Mouse (Mus musculus): ENCODE results near the gene Cntn3. TPM values are rescaled to one million over a fixed set of nuclear protein-coding genes. Genes with fewer than 3 reads are reported as not detected.
"Not testable (repeated sequence)": the region's sequence is repeated elsewhere in the genome, so short reads cannot be mapped to it uniquely, and the experiment has no call there.

Cntn3 gene
- total RNA-seq (2021), result under 1 TPM; 0.32 to 0.33 TPM
- long read RNA-seq, experiment 1, result 0 reads
- long read RNA-seq, experiment 2, result 0 reads

DNA sequence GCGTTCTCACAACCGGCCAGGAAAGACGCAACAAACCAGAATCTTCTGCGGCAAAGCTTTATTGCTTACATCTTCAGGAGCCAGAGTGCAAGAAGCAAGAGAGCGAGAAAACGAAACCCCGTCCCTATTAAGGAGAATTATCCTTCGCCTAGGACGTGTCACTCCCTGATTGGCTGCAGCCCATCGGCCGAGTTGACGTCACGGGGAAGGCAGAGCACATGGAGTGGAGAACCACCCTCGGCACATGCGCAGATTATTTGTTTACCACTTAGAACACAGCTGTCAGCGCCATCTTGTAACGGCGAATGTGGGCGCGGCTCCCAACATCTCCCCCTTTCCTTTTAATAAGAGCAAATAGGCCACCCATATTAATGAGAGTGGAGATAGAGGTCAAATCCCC lies at the start of gene Cntn3:
Gene Cntn3, minus strand, starts transcription at position 101 of the 400 bp plus-strand sequence.
- DNase-seq, result not testable (repeated sequence)

DNA sequence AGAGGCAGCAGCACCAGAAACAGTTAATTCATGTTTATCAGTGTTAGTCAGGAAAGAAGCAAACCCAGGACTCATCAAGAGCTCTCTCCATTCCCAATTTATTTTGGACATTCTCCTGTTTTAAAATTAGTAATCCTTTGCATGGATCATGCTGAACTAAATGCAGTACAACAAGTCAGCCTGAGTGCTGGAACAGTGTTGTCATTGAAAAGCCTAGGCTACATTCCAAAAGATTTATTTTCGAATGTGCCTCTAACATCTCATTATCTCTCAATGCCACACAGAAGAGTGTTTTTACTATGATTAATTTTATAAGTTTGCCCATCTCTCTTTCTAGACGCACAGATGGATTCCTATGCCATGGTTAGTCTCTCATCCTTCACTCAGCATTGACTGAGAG lies 27.9 kb upstream of the Cntn3 start:
- no peak for DNase-seq

DNA sequence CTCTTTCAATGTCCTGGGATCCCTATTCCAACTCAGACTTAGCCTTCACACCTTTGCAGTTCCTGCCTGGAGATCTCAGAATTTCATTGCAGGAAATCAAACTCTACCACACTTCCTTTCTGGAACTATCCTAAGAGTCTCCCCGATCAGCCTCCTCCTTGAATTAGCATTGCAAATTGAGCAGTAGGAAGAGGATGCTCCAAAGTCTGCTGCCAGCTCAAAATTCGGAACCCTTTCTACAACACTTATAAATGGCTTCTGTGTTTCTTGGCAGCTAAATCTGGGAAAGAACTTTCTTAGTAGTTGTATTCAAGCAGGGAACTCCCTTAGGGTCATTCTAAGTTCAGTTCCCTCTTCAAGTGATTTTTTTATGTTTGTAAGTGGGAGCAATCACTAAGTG lies 24.9 kb upstream of the Cntn3 start:
- no peak for DNase-seq

DNA sequence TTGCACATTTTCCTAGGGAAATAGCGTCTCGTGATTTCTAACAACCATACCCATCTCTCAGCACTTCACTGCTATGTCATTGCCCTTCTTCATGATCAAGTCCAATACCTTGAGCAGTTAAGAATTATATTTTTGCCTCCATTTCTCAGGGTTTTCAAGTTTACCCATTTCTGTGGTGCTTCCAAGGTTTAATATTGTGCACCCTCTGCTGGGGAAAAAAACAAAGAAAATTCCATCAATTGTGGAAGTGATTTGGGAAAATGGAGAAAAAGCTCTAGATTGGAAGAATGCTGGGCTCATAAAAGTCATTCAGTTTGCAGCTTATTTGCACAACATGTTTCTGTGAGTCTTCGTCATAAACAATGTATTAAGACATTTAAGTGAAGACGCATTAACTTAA lies 17.2 kb upstream of the Cntn3 start:
- DNase-seq, result no peak

DNA sequence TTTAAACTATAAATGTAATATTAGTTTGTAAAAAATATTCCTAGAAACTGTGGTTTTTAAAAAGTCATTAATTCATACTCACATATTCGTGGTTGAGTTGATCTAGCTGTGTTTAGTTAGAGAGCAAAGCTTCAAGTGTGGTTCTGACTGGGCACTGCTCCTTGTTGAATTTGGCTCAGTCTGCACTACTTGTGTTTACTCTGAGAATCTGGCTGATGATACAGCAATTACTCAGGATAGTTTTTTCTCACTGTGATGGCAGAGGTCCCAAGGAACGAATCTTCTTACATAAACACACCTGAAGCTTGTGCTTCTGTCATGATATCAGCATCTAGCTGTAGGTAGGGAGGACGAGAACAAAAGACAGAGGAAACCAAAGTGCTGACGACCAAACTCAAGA lies 16.4 kb upstream of the Cntn3 start:
- no peak for DNase-seq

DNA sequence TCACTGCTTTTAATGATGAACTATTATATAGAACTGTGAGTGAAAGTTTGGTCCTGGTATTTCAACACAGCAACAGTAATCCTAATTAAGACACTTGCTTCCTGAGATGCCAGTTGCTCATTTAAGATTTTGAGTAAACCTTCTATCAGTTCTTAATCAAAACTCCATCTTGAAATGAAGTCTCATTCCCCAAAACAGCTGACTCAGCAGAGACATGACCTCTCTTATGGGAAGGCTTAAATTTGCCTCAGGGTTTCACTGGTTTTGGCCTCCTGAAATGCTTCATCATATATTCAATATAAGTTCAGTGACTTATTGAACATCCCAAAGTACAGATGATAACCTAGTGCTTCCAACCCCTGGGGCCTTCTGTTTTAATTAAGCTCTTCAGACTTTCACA lies 13.2 kb upstream of the Cntn3 start:
- DNase-seq, result no peak

DNA sequence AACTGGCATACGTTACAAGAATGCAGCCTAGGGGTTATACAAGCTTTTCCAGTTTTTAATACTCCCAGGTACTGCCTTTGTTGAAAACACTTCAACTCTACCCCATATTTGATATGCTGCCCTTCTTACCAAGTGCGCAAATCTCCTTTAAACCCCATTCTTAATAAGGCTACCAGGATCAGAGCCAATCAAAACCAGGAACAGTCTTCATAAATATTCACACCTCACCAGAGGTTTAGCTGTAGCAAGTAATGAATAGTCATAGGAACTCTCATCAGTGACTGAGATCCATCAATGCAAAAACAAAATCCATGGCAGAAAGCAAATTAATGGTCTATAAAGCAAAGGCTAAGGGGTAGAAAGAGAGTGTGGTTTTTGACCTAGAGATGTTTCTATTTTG lies 10.7 kb upstream of the Cntn3 start:
- no peak for DNase-seq

DNA sequence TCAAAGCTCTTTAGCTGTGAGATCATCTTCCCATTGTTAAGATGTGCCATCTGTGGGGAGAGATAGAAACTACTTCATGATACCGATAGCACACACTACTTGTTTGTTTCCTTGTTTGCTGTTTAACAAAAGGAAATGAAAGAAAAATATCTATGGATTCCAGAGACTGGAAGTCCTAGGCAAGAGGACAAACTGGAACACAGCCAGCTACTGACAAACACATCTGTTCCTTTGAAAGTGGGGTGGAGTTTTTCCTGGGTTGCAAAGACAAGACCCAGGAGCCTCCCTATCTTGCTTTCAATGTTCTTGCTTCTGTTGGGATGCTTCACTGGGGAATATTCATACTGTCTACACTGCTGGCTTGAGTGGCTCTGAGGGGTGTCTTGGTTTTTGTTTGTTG lies 5.4 kb downstream of the Cntn3 start:
- no peak for DNase-seq

DNA sequence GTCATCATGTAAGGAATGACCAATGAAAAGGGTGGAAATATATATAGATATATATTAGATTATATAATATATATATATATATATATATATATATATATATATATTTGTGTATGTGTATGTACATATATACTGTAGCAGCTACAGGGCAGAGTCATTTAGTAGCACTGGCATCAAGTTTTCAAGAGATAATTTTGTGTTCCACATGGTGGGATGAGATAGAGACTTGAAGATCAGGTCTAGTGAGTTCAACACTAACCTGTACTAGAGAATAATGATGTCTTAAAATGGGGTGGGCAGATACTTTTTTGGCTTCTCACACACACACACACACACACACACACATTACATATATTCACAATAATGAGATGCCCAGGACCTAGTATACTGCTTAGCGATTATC lies 7.7 kb downstream of the Cntn3 start:
- DNase-seq, result no peak

DNA sequence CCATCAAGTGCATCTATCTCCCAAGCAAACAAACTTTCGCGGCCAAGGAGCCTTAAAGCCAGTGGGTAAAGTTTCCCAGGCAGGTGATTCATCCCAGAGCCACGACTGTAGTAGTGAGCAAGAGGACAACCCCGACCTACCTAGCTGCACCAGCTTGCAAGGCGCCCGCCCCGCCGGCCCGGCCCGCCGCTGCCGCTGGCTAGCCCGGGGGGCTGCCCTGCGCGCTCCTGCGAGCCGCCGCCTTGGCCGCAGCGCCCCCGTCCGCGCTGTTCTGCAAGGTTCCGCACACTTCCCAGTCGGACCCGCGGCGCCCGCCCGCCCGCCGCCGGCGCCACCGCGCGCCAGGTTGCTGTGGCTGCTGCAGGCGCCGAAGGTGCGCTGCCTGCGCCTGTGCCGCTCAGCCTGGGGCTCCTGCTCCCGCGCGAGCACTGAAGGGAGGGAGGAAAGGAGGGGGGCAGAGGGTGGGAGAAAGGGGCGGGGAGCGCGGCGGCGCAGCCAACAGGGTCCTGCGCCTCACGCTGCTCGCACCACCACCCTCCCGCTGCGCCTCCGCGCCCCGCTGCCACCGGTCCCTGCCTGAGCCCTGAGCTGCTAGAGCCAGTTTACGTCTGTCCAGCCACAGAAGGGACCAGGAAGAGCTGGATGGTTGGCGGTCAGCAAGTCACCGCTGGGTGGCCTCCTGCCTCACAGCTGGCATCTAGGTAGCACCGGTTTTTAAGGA lies 8.7 kb downstream of the Cntn3 start:
- peak; percentile 14 for DNase-seq

DNA sequence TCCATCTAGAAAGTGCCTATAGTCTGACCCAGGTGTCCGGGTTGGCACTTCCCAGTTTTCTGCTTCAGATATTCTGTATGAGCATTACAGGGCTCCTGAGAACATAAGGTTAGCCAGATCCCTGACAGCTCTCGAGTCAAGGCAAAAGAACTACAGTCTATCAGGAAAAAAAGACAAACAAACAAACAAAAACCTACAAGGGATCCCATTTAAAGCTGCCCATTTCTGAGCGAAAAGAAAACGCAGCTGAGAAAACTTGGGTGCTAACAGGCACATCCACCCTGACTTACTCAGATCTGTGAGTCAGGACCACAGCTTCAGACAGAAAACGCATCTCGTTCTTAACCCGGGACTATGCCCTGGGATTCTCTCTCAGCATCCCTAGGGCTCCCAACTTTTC lies 9.5 kb downstream of the Cntn3 start:
- no peak for DNase-seq

DNA sequence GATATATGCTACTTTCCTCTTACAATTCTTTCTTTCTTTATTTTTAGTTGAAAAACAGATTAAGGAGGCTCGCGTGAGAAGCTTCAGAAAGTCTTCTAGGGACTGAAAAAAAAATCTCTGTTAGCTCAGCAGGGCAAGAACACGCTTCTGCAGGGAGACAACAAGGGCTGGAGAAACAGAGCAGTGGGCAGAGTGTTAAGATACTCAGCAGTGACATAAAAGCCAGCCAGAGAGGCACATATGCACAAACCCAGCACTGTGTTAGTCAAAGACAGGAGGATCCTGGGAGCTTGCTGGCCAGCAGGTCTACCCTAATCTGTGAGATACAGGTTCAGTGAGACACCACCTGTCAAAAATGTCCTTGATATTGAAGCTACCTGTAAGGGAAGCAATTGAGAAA lies 15.4 kb downstream of the Cntn3 start:
- no peak for DNase-seq

DNA sequence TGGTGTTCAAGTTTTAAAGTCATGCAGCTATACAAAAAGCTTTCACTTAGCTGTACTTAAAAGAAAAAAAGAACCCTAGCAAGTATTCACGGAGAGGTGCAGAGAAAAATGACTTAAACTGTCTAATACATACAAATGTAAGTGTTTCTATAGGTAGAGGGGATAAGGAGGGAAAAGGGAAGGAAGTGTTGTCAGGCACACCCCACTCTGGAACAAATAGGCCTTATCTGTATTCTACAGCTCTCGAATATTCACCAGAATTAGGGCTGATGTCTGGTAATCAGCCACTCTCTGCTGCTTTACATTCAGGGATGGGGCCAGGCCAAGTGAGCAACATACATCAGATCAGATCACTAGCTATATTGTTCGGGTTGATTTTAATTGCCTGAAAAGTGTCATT lies 16.4 kb downstream of the Cntn3 start:
- no peak for DNase-seq

DNA sequence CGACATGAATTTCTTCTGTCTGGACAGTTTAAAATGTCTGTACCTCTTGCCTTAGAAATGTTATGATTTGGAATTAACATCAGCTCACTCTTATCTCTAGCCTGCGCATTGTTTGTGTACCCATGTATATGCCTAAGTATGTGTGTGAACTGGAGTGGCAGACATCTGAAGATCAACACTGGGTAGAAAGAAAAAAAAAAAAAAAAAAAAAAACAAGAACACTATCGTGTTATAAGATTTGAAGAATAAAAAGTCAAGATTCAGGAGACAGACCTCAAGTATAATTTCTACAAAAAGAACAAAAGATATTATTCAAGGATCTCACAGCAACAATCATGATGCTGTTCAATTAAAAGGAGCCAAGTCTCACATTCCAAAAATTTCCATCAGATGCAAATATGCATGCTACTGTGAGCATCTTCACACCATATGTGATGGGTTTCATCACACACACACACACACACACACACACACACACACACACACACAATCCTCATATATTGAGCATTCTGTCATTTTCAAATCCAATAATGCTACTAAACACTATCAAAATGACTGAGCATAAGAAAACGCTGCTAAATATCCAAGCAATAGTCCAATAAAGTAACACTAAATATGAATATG lies 17.0 kb downstream of the Cntn3 start:
- DNase-seq, result no peak

DNA sequence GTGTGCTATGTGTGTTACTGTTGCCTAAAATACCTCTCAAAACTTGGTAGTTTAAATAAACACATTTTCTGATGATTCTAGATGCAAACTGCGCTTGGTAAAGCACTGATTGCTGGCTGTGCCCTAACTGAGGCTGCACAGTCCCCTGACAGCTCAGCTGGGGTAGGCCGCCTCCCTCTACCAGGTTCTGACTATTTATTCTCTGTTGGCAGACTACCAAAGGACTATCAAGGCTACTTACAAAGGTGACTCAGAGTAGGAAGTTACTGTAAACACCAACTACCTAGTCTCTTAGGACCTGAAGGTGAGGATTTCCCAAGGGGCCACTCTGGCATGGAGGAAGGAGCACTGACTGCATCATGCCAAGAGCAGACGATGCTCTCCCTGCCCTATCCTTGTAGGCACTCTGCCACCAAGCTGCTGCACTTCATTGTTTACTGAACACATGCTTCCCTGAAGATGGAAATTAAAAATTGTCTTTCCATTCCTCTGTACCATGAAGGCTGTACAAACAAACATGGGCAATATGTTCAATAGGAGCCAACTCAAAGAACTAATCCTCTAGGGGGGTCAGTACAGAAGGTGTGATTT lies 17.7 kb downstream of the Cntn3 start:
- DNase-seq, result no peak

DNA sequence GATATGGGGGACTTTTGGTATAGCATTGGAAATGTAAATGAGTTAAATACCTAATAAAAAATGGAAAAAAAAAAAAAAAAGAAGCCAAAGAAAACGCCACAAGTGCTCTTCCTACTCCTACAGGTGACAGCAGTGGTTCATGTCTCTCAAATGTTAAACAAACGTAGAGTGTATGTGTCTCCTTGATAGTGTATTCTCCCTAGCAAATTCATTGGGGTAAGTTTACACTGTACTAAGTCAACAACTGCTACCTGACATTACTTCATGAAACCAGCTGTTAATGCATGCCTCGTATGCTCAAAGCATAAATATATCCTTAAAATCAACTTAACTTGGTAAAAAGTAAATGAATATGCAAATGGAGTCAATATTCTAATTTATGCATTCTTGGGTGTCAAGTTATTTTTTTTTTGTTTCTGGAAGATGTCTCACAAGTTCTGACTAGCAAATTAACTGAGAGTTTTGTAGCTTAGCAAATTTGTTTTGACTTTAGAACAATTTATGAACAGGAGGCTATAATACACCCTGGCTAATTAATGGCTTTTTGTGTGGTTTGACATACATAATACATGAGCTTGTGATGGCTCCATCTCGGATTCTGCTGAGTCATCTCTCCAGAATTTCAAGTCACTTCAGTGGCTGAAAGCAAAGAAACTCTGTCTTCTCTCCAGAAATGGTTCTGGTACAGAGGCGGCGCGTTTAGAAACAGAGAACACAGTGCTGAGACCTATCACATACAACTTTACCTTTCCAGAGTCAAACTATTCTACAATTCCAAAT lies 31.1 kb downstream of the Cntn3 start:
- DNase-seq, result no peak

DNA sequence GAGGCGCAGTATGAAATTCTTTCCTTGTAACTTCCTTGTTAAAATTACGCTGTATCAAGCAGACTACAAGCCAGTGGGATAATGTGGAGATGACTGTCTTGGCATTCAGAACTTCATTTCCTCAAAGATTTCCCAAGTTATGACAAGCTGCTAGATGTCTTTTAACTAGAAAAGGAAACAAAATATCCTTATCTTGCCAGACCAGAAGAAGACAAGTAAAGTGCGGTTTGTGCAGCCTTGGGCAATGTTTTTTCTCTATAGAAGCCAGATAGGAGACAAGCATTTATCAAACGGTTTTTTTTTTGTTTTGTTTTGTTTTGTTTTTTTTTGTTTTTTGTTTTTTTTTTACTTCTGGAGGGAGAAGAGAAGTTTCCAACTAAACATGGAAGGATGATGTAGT lies 37.3 kb downstream of the Cntn3 start:
- no peak for DNase-seq

DNA sequence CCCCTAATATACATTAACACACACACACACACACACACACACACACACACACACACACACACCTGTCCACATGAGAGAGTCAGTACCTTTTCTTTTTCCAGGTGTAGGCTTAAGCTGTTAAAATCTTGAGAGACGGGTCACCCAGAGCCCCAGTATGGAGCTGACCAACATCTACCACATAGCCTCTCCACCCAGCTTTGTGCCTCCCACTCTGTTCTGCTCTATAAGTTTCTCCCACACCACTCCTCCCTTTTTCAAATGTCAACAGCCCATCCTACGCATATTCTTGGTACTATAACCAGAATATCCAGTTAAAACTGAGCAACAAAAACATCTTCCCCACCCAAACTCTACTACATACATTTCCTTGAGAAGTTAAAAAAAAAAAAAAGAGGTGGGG lies 49.9 kb downstream of the Cntn3 start:
- no peak for DNase-seq

DNA sequence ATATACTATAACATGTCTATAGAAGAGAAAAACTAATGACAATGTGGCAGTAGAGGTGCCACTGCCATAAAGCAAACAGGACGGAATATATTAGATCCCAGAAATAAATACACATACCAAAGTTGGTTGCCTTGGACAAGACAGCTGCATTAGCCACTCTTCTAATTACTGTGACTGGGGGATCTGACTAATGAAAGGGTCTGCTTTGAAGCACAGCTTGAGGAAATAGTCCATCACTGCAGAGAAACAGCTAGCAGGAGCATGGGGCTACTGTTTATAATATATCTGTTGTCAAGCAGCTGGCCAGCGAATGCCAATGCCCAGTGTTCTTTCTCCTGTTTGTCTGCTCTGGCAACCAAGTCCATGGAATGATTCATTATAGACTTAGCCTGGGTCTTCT lies 51.9 kb downstream of the Cntn3 start:
- DNase-seq, result no peak

DNA sequence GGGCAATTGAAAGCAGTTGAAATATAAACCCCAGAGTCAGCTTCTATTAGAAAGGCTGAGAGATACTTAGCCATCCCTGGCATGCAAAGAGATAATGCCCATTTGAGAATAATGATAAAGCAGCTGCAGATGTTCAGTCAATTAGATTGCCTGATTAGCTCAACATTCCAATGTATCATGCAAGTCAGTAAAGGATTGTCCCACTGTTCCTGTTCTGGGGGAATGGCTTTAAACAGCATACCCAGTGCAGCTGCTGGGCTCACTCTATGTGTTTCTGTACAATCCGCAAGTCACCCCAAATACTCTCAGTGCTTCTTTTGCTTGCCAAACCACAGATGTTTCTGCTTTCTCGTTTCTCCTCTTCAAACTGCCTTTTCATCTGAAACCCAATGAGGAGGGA lies 57.7 kb downstream of the Cntn3 start:
- DNase-seq, result no peak

DNA sequence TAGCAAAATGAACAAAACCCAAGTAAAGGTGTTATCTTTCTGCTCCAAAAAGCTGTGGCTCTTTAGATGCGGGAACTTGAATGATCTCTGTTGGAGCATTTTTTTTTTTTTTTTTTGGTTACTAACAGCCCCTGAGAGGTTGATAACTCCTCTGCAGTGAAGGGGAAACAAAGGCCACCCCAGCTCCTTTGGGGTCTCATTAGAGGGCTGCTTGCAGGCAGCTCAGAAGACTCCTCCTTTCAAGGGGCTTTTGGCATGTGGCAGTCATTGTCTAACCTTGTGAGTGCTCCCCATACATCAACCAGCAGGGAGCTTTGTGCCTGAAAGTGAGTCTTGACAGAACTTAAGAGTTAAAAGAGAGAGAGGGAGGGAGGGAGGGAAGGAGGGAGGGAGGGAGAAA lies 60.8 kb downstream of the Cntn3 start:
- no peak for DNase-seq

DNA sequence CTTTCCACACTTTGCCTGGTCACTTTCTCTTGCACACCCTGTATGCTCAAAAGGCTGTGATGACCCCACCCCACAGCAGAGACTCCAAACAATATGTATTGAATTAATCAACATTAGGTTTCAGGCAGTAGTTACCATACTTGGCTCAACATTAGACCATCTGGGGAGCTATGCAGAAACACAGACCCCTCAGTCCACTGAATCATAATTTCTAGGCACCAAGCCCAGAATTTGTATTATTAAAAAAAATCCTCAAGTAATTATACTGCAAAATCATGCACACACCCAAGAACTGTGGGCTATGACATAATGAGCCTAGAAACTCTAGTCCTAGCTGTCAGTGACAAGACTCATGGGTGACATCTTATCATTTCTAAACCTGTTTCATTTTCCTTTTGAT lies 87.4 kb downstream of the Cntn3 start:
- no peak for DNase-seq

Measured in gastrocnemius, postnatal 10 days (tissue).